Mouse (Mus musculus) thymus, adult 18-20 months (tissue): ENCODE measurements around the gene Chd4.
A peak's percentile ranks its signal among the peaks of the same experiment; 100 is the strongest.

Experiments used
- DNase-seq, 2 experiments: peaks; one replicate each; pipeline ENCODE4 v3.0.0; 2022; ENCODE audit warnings: mixed read lengths in 2 of 2

Chd4 gene

DNA sequence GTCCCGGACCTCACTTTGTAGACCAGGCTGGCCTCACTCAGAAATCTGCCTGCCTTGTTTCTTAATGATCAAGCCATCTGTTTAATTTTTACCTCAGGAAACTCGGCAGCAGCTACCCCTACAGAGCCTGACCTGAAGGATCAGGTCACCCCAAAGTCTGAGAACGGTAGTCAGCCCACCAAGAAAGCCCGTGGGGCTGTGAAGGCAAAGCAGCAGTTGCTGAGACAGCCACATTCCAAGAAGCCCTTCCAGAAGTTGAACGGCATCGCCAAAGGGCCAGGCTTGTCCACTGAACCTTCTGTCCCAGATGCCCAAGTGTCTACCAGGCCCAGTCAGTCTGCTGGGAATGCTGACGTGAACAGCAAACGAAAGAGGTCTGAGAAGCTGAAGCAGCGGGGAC lies 48.1 kb downstream of the Chd4 start:
- DNase-seq = no peak

- DNase-seq = peak; percentile 73 to 87
Measured at GRCm38 (mm10) chr6:125145001-125145400, 49.2 kb downstream of the Chd4 start, which contains the start of gene Iffo1. Gene Iffo1, plus strand, starts transcription at chr6:125145241.

DNA sequence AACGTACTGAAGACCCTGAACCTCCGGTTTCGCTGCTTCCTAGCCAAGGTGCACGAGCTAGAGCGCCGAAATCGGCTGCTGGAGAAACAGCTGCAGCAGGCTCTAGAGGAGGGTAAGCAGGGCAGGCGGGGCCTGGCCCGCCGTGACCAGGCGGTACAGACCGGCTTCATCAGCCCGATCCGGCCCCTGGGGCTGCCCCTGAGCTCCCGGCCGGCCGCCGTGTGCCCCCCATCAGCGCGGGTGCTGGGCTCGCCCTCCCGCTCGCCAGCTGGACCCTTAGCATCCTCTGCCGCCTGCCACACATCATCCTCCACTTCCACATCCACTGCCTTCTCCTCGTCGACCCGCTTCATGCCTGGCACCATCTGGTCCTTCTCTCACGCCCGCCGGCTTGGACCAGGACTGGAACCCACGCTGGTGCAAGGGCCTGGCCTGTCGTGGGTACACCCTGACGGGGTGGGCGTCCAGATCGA lies 49.7 kb downstream of the Chd4 start:
- DNase-seq = no peak

- no peak for DNase-seq
Measured at GRCm38 (mm10) chr6:125146148-125146547, 50.4 kb downstream of the Chd4 start.

GRCm38 (mm10) chr6:125146797-125147196 lies 51.0 kb downstream of the Chd4 start:
- no peak for DNase-seq

GRCm38 (mm10) chr6:125147329-125147728 lies 51.5 kb downstream of the Chd4 start:
- no peak for DNase-seq

DNA sequence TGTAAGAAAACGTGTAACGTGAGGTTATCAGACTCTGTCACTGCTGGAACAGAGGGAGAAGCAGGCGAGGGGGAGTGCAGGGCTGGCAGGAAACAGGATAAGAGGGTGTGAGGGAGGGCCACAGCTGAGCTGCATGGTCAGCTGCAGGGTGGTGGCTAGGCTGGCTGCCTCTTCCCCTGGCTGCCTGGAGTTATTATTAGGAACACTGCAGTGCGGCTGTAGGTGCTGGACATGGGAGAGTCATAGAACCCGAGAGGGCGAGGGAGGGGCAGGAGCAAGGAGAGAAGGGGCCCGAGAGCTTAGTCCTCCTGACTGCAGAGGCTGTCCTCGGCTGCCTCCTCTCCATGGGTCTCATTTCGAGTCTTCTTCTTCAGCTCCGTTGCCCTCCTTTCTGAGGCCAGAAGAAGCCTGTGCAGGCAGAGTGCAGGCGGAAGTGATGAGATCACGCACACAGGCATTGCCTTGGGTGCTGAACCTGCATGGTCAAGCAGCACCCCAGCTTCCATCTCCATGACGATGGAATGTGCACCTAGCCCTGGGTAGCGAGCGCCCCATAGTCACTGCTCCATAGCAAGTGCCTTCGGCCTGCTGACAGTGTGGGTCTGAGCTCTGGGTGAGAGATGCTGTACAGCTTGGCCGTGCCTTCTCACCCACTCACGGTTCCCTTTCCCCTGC lies 52.6 kb downstream of the Chd4 start:
- no peak for DNase-seq

DNA sequence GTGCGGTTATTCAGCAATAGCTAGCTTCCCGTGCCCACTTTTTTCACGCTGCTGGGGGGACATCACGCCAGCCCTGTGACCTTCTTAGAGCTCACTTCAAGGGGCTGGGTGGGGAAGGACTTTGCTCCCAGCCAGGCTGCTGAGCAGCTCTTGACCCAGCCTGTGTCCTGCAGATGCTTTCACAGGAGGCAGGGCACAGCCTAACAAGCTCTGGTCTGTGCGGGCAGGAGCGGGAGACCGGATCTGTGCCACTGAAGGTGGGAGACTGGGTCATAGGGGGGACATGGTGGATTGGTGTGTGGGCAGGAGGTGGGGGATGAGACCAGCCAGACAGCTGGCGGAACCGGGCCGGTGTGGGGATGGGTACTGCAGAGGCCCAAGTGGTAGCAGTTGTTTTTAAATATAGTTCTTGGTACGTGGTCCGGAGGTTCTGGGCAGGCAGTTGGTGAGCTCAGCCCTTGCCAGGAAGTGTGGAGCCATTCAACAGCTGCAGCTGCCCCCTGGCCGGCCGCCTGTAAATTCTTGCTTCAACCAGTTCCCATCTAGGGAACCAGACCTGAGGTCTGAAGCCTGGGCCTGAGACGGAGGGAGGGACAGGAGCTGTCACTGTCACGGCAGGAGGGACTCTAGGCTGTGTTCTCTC lies 53.3 kb downstream of the Chd4 start:
- DNase-seq = no peak

GRCm38 (mm10) chr6:125149569-125149950 lies 53.8 kb downstream of the Chd4 start:
- no peak for DNase-seq

DNA sequence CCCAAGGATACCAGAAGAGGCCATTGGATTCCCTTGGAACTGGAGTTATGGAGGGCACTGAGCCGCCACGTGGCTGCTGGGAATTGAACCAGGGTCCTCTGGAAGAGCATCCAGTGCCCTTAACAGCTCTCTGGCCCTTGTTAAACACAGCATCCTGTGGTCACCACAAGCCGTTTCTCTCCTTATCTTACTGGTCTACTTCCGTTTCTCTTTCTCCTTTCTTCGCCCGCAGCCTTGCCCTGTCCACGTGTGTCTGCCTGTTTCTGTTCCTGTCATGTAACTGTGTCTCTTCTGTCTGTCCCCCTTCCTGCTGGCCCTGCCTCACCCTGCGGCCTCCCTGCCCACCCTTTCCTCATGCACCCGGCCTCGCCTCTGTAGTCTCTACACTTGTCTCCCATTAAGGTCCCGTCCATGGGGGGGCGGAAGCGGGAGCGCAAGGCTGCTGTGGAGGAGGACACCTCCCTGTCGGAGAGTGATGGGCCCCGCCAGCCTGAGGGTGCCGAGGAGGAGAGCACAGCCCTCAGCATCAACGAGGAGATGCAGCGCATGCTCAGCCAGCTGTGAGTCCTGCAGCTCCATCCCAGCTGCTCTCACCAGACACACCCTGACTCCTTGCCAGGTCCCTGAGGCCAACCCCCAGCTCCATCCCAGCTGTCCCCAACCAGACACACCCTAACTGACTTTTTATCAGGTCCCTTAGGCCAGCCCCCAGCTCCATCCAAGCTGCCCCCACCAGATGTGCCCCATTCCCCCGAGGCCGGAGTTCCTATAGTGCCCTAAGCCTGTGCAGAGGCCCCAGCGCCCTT lies 56.6 kb downstream of the Chd4 start:
- DNase-seq = no peak

DNA sequence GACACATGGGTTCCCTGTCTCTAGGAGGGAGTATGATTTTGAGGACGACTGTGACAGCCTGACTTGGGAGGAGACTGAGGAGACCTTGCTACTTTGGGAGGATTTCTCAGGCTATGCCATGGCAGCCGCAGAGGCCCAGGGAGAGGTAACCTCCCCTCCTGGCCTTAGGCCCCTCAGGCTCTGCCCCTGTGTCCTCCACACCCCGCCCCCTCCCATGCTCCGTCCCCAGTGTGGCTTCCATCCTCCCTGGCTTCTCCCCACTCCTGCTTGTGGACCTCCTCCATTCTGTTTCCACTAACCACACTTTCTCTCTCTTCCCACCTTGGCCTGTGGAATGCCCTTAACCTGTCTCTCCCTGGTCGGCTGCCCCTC lies 57.2 kb downstream of the Chd4 start:
- DNase-seq = no peak

DNA sequence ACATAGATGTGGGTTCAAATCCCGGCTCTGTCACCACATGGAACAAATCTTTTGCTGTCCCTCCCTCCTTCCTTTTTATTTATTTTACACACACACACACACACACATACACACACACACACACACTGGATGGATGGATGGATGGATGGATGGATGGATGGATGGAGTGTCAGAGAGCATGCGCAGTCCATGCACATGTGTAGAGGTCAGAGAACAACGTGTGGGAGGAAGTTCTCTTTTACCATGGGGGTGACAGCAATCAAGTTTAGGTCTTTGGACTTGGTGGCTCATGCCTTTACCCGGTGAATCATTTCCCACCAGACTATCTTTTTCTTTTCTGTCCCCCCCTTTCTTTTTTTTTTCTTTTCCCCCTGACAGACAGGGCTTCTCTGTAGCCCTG lies 57.9 kb downstream of the Chd4 start:
- no peak for DNase-seq

DNA sequence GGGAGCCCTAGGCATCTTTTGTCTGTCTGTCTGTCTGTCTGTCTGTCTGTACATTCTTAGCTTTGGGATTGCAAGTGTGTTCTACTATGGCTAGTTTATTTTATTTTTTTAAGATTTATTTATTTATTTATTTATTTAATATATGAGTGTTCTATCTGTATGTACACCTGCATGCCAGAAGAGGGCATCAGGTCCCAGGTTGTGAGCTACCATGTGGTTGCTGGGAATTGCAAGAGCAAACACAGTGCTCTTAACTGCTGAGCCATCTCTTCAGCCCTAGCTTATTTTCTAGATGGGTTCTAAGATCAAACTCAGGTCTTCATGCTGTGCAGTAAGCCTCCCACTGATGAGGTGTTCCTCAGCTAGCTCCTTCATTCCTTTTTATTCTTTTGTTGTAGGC lies 58.8 kb downstream of the Chd4 start:
- DNase-seq = no peak

DNA sequence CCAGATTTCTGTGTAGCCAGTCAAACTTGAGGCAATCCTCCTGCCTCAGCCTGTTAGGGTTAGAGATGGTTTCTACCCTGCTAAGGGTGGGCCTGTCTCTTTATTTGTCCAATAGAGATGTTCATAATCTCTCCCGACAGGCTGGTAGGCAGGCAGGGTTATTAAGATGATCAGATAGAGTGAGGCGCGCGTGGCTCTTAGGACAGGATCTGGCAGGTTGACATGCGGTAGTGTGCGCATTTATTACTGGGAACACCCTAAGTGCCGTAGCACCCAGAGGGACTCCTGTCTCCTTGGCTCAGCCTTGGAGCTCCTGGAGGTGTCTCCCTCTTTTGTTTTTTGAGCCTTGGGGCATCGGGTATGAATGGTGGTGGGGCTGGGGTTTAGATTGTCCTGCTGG lies 59.5 kb downstream of the Chd4 start:
- DNase-seq = no peak

DNA sequence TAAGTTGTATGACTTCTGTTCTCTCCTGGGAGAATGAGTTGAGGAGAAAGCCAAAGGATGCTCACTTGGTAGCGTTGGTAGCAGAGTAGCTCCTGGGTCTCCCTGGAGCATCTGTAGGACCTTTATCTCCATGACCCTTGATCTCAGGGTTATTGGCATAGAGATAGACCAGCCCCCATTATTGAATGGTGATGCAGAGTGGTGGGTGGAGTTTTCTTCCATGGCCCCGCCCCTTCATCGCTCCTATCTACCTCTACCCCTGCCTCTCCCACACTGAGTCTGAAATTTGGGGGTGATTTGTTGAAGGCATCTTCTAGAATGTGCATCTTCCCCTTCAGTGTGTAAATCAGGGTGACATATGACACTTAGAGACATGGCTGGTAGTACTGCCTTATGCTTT lies 60.7 kb downstream of the Chd4 start:
- DNase-seq = no peak

GRCm38 (mm10) chr6:125156903-125157614 lies 61.3 kb downstream of the Chd4 start:
- no peak for DNase-seq

DNA sequence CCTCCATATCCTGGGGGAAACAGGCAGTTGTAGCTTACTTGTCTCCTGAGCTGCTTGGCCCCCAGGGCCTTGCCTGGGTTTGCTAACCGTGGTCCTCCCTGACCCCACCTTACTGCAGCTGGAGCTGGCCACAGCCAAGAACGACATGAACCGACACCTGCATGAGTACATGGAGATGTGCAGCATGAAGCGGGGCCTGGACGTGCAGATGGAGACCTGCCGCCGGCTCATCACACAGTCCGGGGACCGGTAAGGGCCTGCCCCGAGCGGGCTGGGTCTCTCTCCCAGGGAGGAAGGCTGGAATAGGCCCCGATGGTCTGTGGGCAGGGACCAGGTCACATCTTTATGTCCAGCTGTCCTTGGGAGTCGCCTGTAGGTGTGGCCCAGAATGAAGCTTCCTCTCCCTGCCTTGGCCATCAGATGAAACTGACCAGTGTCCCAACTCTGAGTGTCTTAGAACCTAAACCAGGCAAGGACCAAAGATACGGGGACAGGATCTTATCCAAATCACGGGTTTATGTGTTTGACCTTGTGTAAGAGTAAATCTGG lies 63.2 kb downstream of the Chd4 start:
- DNase-seq = no peak

DNA sequence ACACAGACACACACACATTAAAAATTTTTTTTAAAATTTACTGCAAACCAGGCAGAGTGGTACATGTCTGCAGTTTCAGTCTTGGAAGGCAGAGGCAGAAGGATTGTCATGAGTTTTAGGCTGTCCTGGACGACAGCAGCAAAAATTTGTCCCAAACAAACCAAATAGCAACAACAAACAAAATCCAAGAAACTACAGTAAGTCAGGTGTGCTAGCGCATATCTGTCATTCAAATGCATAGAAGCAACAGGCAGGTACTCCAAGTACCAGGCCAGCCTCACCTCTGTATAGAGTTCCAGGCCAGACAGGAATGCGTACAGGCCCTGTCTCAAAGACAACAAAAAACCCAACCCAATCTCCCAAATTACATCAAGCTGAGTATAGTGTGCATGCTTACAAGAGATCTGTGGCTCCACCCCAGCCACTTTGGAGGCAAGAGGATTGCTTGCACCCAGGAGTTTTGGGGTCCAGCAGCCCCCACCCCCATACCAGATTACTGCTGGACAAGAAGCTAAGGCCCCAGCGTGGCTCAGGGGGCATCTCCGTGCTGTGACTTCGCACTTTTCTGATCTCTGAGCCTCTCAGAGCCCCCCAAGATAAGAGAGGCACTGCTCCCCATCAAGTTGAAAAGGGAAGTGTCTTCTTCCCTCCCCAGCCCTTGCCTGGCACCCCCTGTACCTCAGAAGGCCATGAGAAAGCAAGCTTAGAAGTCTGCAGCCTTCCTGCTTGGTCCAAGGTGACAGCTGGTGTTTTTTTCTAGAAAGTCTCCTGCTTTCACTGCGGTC lies 64.2 kb downstream of the Chd4 start:
- DNase-seq = no peak

DNA sequence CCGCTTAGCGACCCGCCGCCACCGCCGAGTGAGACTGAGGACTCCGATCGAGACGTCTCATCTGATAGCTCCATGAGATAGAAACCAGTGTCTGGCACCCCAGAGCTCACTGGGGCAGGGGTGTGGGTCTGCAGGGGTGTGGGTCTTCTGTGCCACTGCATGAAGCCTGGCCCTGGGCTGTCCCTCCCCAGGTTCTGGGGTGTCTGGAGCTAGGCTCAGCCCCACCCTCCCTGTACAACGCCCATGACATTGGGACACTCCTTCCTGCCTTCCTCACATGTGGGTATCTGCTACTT lies 64.7 kb downstream of the Chd4 start:
- no peak for DNase-seq

DNA sequence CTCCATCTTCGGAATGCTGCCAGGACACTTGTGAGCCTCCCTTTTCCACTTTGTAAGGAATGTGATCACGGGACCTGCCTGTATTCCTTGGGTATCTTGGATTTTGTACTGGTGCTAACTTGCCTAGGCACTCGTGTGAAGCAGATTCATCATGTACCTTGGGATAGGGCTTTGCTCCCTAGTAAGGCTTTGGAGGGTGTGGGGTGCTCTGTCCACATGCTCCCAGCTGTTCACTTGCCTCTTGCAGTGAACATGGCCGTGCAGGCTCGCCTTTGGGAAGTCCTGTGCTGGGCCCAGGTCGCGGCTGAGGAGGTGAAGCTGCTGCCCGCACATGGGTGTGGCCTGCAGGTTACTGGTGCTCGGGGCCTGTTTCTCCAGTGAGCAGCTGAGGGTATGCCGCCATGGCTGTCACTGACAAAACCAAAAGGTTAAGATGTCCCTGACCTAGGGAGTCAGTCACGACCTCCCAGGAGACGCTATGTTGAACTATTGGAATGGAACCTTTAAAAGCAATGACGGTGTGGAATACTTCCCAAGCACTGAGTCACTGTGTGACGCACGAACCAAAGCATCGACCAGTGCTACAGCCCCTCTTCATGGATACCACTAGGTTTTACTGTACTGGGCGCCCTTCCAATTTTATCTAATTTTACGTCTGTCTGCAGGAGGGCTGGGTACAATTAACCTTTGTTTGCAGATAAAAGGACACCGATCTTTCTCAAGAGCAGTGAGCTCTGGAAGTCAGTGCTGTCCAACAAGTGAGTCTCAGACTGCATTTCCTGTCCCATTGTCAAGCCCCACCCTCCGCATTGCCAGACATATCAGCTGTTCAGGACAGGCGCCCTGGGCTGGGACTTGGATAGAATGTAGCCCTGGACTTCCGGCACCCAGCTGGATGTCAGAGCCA lies 65.3 kb downstream of the Chd4 start:
- DNase-seq = no peak

GRCm38 (mm10) chr6:125161971-125162370 lies 66.2 kb downstream of the Chd4 start:
- DNase-seq = peak; percentile 51 to 61
